Mouse (Mus musculus) lung, embryonic 14.5 days (tissue): ENCODE measurements around the gene Zfp661. TPM values are rescaled to one million over a fixed set of nuclear protein-coding genes. Genes with fewer than 3 reads are reported as not detected.
A peak's percentile ranks its signal among the peaks of the same experiment; 100 is the strongest.

ENCODE experiments used
- ATAC-seq: fragments of 200-750 bp; cut with Nextera tagmentation; 2 replicates; pipeline ENCODE4 v1.8.0; 2017; ENCODE audit warnings: mild to moderate bottlenecking, moderate TSS enrichment, moderate library complexity; ENCODE audit not compliant: insufficient read depth
- DNase-seq: peaks from one replicate; pipeline ENCODE4 v3.0.0-alpha.2; 2015
- H3K27ac ChIP-seq: fragments of 300-500 bp; sonication (generic); 2 replicates; pipeline ENCODE4 v1.5.1; 2014; ENCODE audit warnings: low read depth, mild to moderate bottlenecking, moderate library complexity
- H3K27me3 ChIP-seq: fragments of 300-500 bp; sonication (generic); 2 replicates; pipeline ENCODE4 v1.6.1; 2014; ENCODE audit warnings: low read length, control low read depth; ENCODE audit not compliant: insufficient read depth
- H3K36me3 ChIP-seq: fragments of 300-500 bp; sonication (generic); 2 replicates; pipeline ENCODE4 v1.6.1; 2014; ENCODE audit warnings: control low read depth; ENCODE audit not compliant: insufficient read depth
- H3K4me1 ChIP-seq: fragments of 300-500 bp; sonication (generic); 2 replicates; pipeline ENCODE4 v1.6.1; 2014; ENCODE audit warnings: antibody characterized with exemption, control low read depth; ENCODE audit not compliant: insufficient read depth
- H3K4me2 ChIP-seq: fragments of 300-500 bp; sonication (generic); 2 replicates; pipeline ENCODE4 v1.6.1; 2014; ENCODE audit warnings: mild to moderate bottlenecking
- H3K4me3 ChIP-seq: fragments of 300-500 bp; sonication (generic); 2 replicates; pipeline ENCODE4 v1.5.1; 2014; ENCODE audit warnings: low read depth, low read length
- H3K9ac ChIP-seq: fragments of 300-500 bp; sonication (generic); 2 replicates; pipeline ENCODE4 v1.6.1; 2014
- H3K9me3 ChIP-seq: fragments of 300-500 bp; sonication (generic); 2 replicates; pipeline ENCODE4 v1.6.1; 2016; ENCODE audit warnings: low read depth, low read length, control low read depth
- CTCF ChIP-seq: IDR thresholded peaks from 2 replicates; pipeline ENCODE4 v1.5.1; 2016; ENCODE audit warnings: antibody characterized with exemption, low read depth
- WGBS: fragments of 180-500 bp; shearing (Covaris S2); extraction: QIAGEN DNeasy Blood & Tissue Kit; methylation state at CpG from one replicate; pipeline ENCODE4 v1.1.7; 2014; 5-methylcytosine and 5-hydroxymethylcytosine counted together
- polyA plus RNA-seq: library from polyadenylated mRNA; unstranded; fragments of >200 nt; fragmentation: Nextera tagmentation; extraction: Ambion mirVana; gene quantifications from 2 replicates; pipeline ENCODE4 v1.2.1, GENCODE M21; 2014

Zfp661 gene
- polyA plus RNA-seq, 1 experiment from 2014 or later: 4.9 TPM

DNA sequence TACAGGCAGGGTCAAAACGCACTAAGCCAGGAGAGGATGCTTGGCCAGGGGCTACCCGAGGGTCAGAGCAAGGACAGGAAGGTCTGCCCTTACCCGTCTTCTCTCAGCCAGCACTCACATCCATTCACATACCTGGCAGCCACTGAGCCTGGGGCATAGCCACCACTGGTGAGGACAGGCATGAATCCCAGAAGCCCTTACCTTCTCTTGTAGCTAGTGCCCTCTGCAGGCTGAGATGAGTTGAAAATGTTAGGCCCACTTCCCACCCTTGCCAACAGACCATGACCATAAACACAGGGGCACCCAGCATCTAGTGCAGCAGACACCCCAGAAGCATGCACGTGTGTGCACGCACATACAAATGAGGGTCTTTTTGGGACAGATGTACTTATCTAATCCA, 35.8 kb downstream of the Zfp661 start:
- H3K27ac ChIP-seq: no peak overlapping the region
- no peaks in the 10 kb centered on the region for H3K4me1 ChIP-seq
- no peak overlapping the region for H3K4me3 ChIP-seq
- DNase-seq (peak; percentile 44), ATAC-seq (no peak)
- H3K36me3 ChIP-seq: no peaks in the 10 kb centered on the region
- TF ChIP-seq CTCF: peak; percentile 61
- H3K9ac ChIP-seq: no peak overlapping the region
- no peaks in the 10 kb centered on the region for H3K9me3 ChIP-seq
- no peaks in the 10 kb centered on the region for H3K27me3 ChIP-seq
- H3K4me2 ChIP-seq: no peak overlapping the region
- whole genome bisulfite sequencing: 50% methylated on average over 5 of the region's 5 CpGs

DNA sequence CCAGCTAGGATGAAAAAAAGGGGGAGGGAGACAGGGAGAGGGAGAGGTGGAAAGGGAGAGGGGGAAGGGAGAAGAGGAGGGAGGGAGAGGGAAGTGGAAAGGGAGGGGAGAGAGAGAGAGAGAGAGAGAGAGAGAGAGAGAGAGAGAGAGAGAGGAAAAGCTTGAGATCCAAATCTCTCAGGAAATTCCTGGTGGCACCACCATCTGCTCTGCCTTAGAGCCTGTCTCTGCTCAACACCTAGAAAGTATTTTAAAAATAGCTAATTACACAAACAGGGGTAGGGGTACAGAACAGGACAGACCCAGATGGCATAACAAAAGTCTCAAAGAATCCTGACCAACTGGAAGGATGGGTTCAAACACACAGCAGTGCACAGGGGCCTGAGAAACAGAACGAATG, 36.4 kb downstream of the Zfp661 start:
- H3K4me3 ChIP-seq: no peak overlapping the region
- DNase-seq (no peak), ATAC-seq (no peak)
- no peak overlapping the region for H3K4me2 ChIP-seq
- no peaks in the 10 kb centered on the region for H3K4me1 ChIP-seq
- WGBS: 55% methylated on average over 1 of the region's 1 CpGs
- no peaks in the 10 kb centered on the region for H3K36me3 ChIP-seq
- H3K27ac ChIP-seq: no peak overlapping the region
- H3K9me3 ChIP-seq: no peaks in the 10 kb centered on the region
- TF ChIP-seq CTCF: no peak
- H3K9ac ChIP-seq: no peak overlapping the region
- H3K27me3 ChIP-seq: no peaks in the 10 kb centered on the region

DNA sequence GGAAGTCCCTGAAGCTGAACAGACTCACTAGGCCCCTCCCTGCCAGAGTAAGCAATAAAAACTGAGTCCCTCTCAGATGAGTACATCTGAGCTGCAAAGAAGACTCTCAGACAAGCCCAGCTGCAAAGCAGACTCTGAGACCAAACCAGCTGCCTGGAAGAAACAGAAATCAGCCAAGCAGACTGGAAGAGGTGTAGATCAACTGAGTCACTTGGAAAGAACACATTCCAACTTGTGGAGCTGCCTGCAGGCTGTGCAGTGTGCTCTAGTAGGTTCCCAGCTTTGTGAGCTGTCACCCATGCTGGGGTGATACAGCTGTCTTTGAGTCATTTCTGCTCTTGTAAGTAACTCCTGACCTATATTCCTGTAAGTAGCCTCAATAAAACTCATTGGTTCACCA, 37.2 kb downstream of the Zfp661 start:
- ATAC-seq: no peak
- no peak for DNase-seq
- H3K27me3 ChIP-seq: no peaks in the 10 kb centered on the region
- no peak for TF ChIP-seq CTCF
- no peaks in the 10 kb centered on the region for H3K4me1 ChIP-seq
- no peak overlapping the region for H3K9ac ChIP-seq
- no peak overlapping the region for H3K4me2 ChIP-seq
- no peak overlapping the region for H3K4me3 ChIP-seq
- H3K9me3 ChIP-seq: no peaks in the 10 kb centered on the region
- H3K27ac ChIP-seq: no peak overlapping the region
- no peaks in the 10 kb centered on the region for H3K36me3 ChIP-seq

DNA sequence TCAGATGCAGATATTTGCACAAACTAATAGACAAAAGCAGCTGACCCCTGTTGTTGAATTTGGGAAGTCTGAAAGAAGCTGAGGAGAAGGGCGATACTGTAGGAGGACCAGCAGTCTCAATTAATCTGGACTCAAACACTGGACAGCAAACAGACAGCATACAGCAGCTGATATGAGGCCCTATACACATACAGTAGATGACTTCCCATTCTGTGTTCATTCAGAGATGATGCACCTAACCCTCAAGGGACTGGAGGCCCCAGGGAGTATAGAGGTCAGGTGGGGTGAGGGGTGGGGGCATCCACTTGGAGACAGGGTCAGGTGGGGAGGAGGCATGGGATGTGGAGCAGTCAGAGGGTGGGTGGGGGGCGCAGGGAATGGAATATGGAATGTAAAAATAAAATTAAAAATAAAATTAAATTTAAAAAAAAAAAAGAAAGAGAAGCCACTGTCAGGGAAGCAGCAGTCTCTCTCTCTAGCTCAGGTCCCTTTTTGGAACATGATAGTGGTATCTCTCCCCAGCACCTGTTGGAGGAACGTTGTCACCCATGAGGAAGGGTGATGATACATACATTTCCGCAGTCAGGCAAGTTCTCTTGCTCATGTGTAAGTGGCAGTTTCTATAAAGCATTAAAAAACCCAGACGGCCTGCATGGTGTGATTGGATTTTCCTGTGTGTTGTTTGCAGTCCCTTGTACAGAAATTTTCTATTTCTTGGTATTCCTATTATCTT, 38.4 kb downstream of the Zfp661 start:
- Histone ChIP-seq H3K4me2 (no peak overlapping the region), H3K27ac (no peak overlapping the region), H3K27me3 (no peaks in the 10 kb centered on the region), H3K4me3 (no peak overlapping the region), H3K9ac (no peak overlapping the region), H3K36me3 (no peaks in the 10 kb centered on the region), H3K9me3 (no peaks in the 10 kb centered on the region), H3K4me1 (no peaks in the 10 kb centered on the region)
- no peak for ATAC-seq
- 62% methylated on average over 5 of the region's 5 CpGs for WGBS
- TF ChIP-seq CTCF: no peak
- DNase-seq: no peak

DNA sequence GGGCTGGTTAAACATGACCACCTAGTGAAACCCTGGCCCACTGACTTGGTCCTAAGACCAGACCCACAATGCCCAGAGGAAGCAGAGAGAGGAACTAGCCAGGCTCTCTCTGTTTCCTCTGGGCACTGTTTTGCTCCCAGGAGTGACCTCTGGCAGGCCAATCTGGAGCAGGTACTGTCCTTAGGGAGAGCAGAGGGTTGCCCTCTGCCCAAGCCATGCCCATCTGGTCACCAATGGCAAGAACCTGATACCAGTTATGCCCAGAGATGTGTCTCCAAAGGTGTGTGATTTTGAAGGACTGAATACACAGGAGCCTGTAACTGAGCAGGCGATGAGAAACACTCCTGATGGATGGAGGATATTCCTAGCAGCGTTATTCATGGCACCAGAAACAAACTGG, 45.2 kb downstream of the Zfp661 start:
- WGBS: 73% methylated on average over 2 of the region's 2 CpGs
- TF ChIP-seq CTCF: no peak
- H3K27ac ChIP-seq: no peak overlapping the region
- no peak overlapping the region; the same call in 1 of the 2 replicates for H3K4me2 ChIP-seq
- peaks cover 38% of the 10 kb centered on the region for H3K27me3 ChIP-seq
- no peaks in the 10 kb centered on the region for H3K4me1 ChIP-seq
- H3K9me3 ChIP-seq: no peaks in the 10 kb centered on the region
- ATAC-seq (no peak; the same call in 1 of the 2 replicates), DNase-seq (no peak)
- no peak overlapping the region for H3K4me3 ChIP-seq
- no peaks in the 10 kb centered on the region for H3K36me3 ChIP-seq
- H3K9ac ChIP-seq: no peak overlapping the region

DNA sequence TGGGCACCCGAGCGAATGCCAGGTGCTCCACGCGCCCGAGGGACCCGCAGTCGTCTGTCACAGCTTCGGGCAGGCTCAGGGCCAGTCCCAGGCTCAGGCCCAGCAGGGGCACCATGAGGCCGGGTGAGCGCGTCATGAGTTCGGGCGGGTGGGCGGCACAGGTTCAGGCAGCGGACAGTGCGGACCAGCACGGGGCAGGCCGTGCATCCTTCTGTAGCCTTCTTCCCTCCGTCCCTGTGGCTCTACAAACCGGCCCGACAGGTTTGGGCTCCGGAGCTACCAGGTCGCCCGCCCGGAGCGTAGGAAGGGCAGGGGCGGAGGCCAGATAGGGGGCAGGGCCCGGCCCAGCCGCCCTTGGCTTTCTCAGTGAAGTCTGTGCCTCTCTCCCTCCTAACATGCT, 45.7 kb downstream of the Zfp661 start, which contains the start of gene Prom2:
Prom2 (minus strand) TSS at position 283 of the 400 bp plus-strand sequence.
- ATAC-seq: peak; percentile 76
- H3K27ac ChIP-seq: no peak within 1 kb of the TSS

DNA sequence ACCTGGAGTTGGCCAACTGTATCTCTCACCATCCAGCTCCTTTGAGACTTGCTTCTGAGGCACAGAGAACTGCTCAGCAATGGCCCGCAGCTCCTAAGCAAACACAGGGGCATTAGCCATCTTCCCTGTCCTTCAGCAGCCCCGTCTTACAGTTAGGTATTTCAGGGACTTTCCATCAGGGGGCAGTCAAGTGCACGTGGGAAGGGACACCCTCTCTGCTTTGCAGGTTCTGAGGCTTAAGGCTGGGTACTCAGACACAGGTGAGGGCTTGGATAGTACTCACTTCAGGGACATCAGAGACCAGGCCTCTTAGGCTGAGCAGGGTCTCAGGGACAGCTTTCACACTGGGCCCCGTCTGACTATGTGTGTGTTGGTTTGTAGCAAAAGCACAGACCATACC, 47.4 kb downstream of the Zfp661 start:
- Histone ChIP-seq H3K36me3 (no peaks in the 10 kb centered on the region), H3K4me1 (no peaks in the 10 kb centered on the region), H3K9me3 (no peaks in the 10 kb centered on the region), H3K27ac (no peak overlapping the region), H3K9ac (no peak overlapping the region), H3K4me3 (no peak overlapping the region), H3K27me3 (peaks cover 38% of the 10 kb centered on the region), H3K4me2 (no peak overlapping the region)
- 16% methylated on average over 4 of the region's 4 CpGs for WGBS
- DNase-seq (peak; percentile 39), ATAC-seq (no peak)
- TF ChIP-seq CTCF: peak; percentile 62

More for the DNA sequence above, 45.7 kb downstream of the Zfp661 start, which contains the start of gene Prom2:
- H3K36me3 ChIP-seq: no peaks in the 10 kb centered on the region
- H3K4me2 ChIP-seq: peak within 1 kb of the TSS; percentile 53
- H3K9me3 ChIP-seq: no peaks in the 10 kb centered on the region
- H3K4me3 ChIP-seq: peak within 1 kb of the TSS; percentile 21
- 4% methylated on average over 27 of the region's 29 CpGs for WGBS
- H3K9ac ChIP-seq: 0 out of 2 replicates have a peak within 1 kb of the TSS, but pooled peaks have one; percentile 13
- no peak for TF ChIP-seq CTCF
- peaks cover 38% of the 10 kb centered on the region for H3K27me3 ChIP-seq
- no peaks in the 10 kb centered on the region for H3K4me1 ChIP-seq
- peak; percentile 61 for DNase-seq
